Mouse (Mus musculus): ENCODE measurements around the gene Nprl3.
"Not testable (repeated sequence)": the region's sequence is repeated elsewhere in the genome, so short reads cannot be mapped to it uniquely, and the experiment has no call there.

Gene Nprl3

DNA sequence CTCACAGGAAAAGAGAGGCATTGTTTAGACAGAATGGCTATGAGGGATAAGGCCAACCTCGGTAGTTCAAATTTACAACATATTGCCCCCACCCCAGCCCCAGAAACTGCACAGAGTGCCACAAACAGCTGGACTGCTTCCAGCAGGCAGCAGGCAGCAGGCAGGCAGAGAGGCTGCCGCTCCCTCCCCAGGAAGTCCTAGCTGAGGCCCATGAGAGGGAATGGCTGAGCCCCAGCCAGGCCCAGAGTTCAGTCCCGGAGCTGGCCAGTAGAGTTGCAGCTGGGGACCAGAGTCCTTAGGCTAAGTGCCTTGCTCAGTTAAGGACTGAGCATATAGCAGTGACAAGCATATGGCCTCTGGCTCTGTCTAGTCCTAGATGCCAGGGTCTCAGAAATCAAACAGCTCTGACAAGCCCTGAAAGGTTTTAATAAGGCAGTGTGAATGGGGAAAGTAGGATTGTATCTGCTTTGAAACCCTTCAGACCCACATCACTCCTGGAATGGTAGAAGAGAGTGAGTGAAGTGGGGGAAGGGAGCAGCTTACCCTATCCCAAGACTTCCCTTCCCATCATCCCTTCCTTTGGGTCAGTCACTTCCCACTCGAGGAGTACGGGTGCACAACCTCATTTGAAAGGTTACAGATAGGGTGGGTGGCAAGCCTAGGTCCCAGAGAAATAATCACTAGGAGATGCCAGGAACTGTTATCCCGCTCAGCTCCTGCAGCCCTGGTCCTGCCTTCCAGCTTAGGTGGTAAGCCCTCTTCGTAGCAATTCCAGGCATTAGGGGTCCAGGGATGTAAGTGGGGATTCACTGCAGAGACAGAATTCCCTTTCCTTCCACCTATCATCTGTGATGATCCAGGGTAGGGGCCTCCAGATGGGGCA, 42.0 kb downstream of the Nprl3 start:
- DNase-seq (ENCODE audit: low spot score in 2 of 2): no peak

DNA sequence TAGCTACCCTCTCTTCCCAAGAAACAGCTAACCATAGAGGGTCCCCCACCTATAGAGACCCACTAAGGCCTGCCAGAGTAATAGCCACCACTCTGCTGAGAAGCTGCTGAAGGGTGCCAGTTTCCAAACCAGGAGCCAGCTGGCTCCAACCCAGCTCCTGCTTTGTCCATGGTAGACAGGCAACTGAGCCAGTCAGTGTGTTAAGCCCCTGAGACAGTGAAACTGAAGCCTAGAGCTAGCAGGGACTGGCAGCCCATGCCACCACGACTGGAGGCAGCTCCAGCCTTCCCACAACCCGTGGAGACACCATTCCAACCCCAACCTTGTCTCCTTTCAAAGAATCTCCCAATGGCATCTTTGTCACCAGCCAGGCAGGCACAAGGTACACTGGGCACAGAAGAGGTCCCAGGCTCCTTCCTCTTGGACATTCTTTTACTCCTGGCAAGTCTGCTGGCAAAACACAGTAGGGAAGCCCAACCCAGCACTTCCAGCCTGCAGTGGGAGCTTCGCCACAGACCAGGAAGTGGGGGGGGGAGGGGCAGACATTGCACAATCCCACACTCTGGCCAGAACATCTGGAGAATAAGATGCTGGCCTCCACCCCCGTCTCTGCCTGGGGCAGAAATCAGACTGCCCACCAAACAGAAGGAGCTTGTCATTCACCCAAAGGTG, 42.9 kb downstream of the Nprl3 start:
- no peak for DNase-seq (ENCODE audit: low spot score in 2 of 2)

- DNase-seq (ENCODE audit: low spot score in 2 of 2): no peak
Measured at GRCm38 (mm10) chr11:32223297-32223967, 44.1 kb downstream of the Nprl3 start.

DNA sequence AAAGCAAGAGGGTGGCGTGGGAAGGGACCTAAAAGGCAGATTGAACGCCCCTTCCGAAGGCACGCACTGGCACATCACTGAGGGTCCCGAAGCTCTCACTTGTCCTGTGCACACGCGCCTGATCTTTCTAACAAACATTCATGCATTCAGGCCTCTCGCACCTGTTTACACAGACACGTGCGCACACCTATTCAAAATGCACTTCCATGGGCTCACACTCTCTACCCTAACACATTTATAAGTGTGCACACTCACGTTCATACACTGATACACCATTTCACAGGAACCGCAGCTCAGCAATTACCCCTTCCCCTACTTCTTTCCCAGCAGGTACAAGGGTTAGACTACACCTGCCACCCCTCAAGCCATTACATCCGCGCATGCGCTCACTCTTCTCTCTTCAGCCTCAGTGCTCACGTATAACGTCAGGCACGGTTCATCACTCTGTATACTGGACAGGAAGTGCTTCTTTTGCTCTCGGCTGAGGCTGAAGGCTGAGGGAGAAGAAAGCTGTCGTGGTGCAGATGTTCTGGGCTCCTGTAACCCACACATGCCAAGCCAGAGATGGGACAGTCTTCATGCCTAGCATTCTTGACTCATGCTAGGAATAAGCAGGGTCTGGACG, 44.8 kb downstream of the Nprl3 start:
- DNase-seq (ENCODE audit: low spot score in 2 of 2): no peak

DNA sequence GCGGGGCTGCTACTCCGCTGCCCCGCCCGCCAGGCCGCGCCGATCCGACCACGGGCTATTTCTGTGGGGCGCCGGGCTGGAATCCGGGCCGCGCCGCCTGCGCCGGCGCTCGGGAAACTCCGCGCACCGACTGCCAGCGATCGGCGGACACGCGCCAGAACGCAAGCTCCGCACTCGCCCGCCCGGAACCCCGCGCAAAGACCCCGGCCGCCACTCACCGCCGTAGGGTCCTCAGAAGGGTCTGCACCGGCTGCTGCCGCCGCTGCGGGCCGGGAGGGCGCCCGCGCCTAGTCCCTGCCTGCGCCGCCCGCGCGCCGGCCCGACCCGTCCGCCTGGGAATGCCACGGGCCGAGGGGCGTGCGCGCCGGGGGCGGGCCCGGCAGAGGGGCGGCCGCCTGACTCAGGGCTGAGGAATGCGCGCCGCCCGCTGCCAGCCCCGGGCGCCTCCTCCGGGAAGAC, 45.5 kb downstream of the Nprl3 start, which contains the start of gene Rhbdf1:
Gene Rhbdf1 (minus strand): TSS at position 350 of the 459 bp plus-strand sequence.
- no peak for DNase-seq (ENCODE audit: low spot score in 2 of 2)

DNA sequence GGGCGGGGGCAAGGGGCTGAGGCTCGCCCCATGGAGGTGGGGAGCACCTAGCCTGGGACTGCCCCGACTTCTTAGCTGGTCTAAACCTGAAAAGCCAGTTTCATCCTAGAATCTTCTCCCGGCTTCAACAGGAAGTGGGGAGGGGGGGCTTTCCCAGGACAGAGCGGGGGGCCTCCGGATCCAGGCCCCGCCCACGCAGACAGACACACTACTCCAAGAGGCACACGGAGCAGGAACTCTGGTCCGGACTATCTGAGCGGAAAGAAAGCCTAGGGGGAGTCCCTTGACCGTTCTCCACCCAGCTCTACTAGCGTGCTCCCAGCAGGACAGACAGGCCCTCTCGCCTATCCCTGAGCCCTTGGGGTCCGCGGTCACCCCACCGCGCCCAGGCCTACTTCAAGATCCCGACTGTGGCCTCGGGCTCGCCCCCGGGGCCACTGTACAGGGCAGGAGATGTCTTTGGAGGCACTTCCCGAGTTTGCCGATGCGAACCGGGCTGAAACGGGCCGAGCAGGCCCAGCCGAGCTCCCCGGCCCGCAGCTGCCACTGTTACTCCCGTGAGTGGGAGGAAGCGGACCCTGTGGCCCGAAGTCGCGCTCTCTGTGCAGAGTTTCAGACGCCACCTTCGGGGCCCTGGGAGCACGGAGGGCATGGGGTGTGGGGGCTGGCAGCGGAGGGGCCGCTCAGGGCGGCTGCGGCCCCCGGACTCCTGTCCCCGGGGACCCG, 46.1 kb downstream of the Nprl3 start:
- DNase-seq (ENCODE audit: low spot score in 2 of 2): no peak

DNA sequence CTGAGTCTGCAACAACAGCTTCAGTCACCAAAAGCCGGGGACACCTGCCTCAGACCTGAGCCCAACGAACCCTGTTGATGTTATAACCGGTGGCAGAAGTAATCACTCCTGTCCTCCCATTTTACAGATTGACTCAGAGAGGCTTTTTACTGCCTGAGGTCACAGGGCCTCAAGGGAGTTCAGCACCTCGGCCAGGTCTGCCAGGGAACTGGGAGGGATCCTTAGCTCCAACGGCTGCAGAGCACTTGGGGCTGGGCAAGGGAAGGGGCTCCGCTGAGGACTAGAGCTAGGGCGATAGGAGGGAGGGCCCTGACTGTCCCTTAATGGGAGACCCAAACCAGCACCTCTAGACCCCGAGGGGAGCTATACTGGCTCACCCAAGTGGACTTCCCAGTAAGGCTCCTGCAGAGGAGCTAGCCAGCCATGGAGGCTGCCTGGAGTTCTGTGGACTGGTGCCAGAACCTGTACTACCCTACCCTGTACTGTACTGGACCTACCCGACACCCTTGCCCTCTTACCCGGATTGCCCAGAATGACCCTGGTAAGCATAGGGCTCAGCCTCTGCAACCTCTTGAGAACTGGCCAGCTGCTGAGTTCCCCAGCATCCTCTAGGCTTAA, 46.8 kb downstream of the Nprl3 start:
- DNase-seq (ENCODE audit: low spot score in 2 of 2): no peak

- DNase-seq (ENCODE audit: low spot score in 2 of 2): no peak
Measured at GRCm38 (mm10) chr11:32219287-32219686, 48.2 kb downstream of the Nprl3 start.

- DNase-seq (ENCODE audit: low spot score in 2 of 2): no peak
Measured at GRCm38 (mm10) chr11:32218501-32219050, 48.9 kb downstream of the Nprl3 start.

DNA sequence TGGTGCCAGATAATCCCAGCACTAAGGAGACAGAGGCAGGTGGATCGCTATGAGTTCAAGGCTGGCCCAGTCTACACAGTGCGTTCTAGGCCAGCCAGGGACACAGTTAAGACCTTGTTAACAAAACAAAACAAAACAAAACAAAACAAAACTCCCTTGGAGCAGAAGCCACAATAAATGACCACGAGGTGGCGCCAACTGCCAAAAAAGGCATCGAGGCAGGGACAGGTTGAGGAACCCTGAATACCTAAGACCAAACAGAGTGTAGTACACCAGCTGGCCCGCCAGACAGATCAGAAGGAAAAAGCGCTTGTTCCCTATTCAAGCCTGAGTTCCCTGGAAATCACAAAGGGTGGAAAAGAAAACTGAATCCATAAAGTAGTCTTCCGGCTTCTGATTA, 50.7 kb downstream of the Nprl3 start:
- DNase-seq (ENCODE audit: low spot score in 2 of 2): no peak

- no peak for DNase-seq (ENCODE audit: low spot score in 2 of 2)
Measured at GRCm38 (mm10) chr11:32215372-32216162, 51.9 kb downstream of the Nprl3 start.

GRCm38 (mm10) chr11:32210623-32211022, 56.9 kb downstream of the Nprl3 start:
- no peak for DNase-seq (ENCODE audit: low spot score in 2 of 2)

GRCm38 (mm10) chr11:32205058-32205873, 62.2 kb downstream of the Nprl3 start, which contains the start of gene Snrnp25:
Snrnp25 (plus strand) TSS chr11:32205415.
- peak; percentile 93 to 94 for DNase-seq (ENCODE audit: low spot score in 2 of 2)

DNA sequence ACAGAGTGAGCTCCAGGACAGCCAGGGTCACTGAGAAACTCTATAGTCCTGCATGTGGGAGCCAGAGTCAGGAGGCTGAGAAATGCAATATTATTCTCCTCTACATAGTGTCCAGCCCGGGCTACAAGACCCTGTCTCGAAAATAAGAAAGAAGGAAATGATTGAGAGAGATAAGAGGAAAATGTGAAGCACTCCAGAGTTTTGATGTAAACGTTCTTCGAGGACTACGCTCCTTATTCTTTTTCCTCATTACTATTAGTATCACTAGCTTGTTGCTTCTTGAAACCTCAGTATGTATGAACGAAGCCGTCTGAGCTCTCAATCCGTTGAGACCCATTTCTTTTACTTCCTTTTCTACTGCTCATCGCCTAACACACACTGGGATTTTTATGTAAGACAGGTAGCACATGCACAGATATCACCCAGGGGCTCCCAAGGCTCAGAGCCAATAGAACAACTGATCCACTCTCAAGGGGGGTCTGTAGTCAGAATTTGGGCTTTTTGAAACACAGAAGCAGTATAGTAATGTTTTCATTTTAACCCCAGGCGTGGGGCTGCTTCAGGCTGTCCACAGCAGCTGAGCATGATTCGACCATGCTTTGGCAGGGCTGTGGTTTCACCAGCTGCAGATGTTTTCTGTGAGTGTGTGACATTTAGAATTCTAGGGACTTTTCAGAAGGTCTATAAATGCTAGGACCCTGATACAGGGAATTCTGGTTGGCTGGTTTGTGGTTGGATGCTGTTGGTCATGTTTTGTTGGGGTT, 65.4 kb downstream of the Nprl3 start:
- no peak for DNase-seq (ENCODE audit: low spot score in 2 of 2)

DNA sequence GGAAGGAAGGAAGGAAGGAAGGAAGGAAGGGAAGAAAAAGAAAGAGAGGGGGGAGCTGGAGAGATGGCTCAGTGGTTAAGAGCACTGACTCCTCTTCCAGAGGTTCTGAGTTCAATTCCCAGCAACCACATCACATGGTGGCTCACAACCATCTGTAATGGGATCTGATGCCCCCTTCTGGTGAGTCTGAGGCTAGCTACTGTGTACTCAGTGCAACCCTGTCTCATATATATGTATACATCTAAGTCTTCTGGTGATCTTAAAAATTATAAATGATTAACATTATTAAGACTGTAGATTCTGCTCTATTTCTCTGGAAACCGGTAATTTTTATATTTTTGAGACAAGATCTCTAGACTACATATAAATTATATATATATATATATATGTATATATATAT, 66.5 kb downstream of the Nprl3 start:
- not testable (repeated sequence) for DNase-seq (ENCODE audit: low spot score in 2 of 2)

GRCm38 (mm10) chr11:32200075-32200601, 67.4 kb downstream of the Nprl3 start, which contains the start of gene Il9r:
Il9r (minus strand) TSS chr11:32200279.
- DNase-seq (ENCODE audit: low spot score in 2 of 2): no peak

DNA sequence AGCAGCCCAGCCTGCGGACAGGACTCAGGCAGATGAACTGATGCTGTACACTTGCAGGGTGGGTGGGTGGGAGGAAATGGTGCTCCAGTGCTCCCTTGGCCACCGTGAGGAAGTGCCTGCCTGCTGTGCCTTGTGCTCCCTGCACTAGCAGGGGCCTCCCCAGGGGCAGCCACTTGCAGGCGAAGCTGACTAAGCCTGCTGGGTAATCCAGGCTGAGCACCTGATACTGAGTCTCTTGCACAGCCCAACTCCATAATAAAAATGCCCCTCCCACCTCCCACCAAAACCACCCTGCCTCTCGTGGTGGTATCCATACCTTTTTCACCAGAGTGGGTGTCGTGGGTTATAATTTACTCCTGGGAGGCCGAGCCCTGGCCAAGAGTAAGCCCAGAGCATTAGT, 68.3 kb downstream of the Nprl3 start:
- no peak for DNase-seq (ENCODE audit: low spot score in 2 of 2)
